Mouse (Mus musculus): ENCODE measurements around the gene Mybpc2.

DNA sequence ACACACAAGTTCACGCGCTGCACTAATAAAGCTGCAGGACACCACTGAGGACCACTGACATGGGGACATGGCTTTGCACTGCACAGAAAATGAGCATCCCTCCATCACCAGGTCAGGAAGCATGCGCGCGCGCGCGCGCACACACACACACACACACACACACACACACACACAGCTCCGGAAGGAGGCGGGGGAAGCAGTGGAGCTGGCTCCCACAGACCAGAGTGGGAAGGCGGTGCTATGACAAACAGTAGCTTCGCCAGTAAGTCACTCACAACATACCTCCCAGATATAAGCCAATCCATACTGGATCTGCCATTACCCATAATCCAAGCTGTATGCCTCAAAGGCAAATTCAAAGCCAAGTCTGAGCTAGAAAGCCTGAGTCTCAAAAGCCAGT lies 22.6 kb upstream of the Mybpc2 start:
- TF ChIP-seq CTCF (conservative IDR thresholded peaks at IDR 0.05; ENCODE audit: low read length): no peak
- TF ChIP-seq POU5F1 (IDR thresholded peaks at IDR 0.05; ENCODE audit: borderline replicate concordance, low read length): no peak
